In the genomic region with DNA sequence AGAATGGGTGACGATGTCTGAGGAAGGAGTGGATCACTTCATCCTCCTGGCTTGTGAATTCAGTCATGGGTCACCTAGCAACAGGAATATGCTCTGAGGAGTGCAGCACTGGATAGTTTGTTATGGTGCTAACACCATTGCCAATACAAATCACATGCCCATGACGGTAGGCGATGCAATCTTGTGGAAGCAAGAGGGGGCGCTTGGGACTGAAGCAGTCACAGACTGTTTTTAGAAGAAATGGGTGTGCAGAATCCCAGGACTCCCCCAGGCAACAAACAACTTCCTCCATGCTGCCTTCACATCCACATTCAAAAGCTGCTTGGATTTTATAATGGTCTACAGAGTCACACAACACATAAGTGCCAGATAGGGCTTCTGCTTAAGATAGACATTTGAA, we compare ENCODE assay signal across 17 mouse cellular contexts.
A peak's percentile ranks its signal among the peaks of the same experiment; 100 is the strongest.
DNase-seq lines count a peak whose midpoint lies in the region; ATAC-seq lines count a peak whose summit lies in the region.
"Had no signal": no experiment of that assay in that cellular context is flagged by ENCODE, and none has a peak within 500 bp of the region (broad histone marks: within the 10 kb centered on the region; RNA-seq: fewer than 3 reads in every experiment).

No protein-coding gene starts in this region.

- no peaks in the 10 kb centered on the region for H3K9me3 ChIP-seq in forebrain, embryonic 13.5 days (replicated peaks)
- H3K9me3 ChIP-seq in forebrain, embryonic 10.5 days: no peaks in the 10 kb centered on the region
- H3K9me3 ChIP-seq: embryonic facial prominence, embryonic 15.5 days; heart, embryonic 13.5 days had no signal

- H3K4me1 ChIP-seq in forebrain, embryonic 13.5 days: peaks cover 12% of the 10 kb centered on the region
- peaks cover 9% of the 10 kb centered on the region; the same call in 1 of the 2 replicates for H3K4me1 ChIP-seq in forebrain, embryonic 10.5 days
- H3K4me1 ChIP-seq: embryonic facial prominence, embryonic 15.5 days; heart, embryonic 13.5 days had no signal

- H3K36me3 ChIP-seq in forebrain, embryonic 13.5 days (ENCODE audit: poor library complexity, severe bottlenecking): no peaks in the 10 kb centered on the region
- no peaks in the 10 kb centered on the region for H3K36me3 ChIP-seq in forebrain, embryonic 10.5 days (replicated peaks)
- H3K36me3 ChIP-seq: embryonic facial prominence, embryonic 15.5 days; heart, embryonic 13.5 days had no signal

- intact Hi-C loops in heart, postnatal 10 days (cut with DNase I): no loop called here
- intact Hi-C loops in left cerebral cortex, postnatal 14 days (cut with DNase I): no loop called here
- intact Hi-C loops in left cerebral cortex, postnatal 36 days (cut with DNase I): loop anchor here (1.0 kb wide), 1 partner anchor 25 kb away; no protein-coding TSS in a partner anchor

- 0 out of 2 replicates have a peak overlapping the region, but pooled peaks have one; percentile 11 for H3K27ac ChIP-seq in forebrain, embryonic 13.5 days
- H3K27ac ChIP-seq in forebrain, embryonic 10.5 days: no peak overlapping the region
- H3K27ac ChIP-seq: embryonic facial prominence, embryonic 15.5 days; gastrocnemius, adult 2 months; hindbrain, embryonic 14.5 days had no signal

- no peak overlapping the region for H3K9ac ChIP-seq in forebrain, embryonic 13.5 days
- H3K9ac ChIP-seq: embryonic facial prominence, embryonic 15.5 days; heart, embryonic 13.5 days; hindbrain, embryonic 14.5 days had no signal

- DNase-seq in forebrain, embryonic 10.5 days (ENCODE audit: extremely low spot score, low spot score): no peak
- peak; percentile 4 to 10 for DNase-seq in heart, postnatal 10 days
- no peak for DNase-seq in heart, postnatal 4 days
- DNase-seq in left cerebral cortex, postnatal 14 days (ENCODE audit: low spot score in 2 of 2): peak; percentile 13 to 18
- no peak for DNase-seq in left cerebral cortex, postnatal 36 days (ENCODE audit: low spot score in 2 of 2)
- DNase-seq in heart, adult 8-10 months (ENCODE audit: low spot score): no peak
- DNase-seq: adrenal gland, postnatal 10 days; cerebellum, adult 18-20 months; embryo, embryonic 11 days; gastrocnemius, adult 2 months; gastrocnemius, postnatal 25 days had no signal

- WGBS in forebrain, embryonic 13.5 days: 91% methylated on average over 4 of the region's 4 CpGs
- 97% methylated on average over 4 of the region's 4 CpGs for WGBS in forebrain, embryonic 10.5 days

- peak; percentile 31; the same call in 1 of the 2 replicates for ATAC-seq in forebrain, embryonic 13.5 days
- ATAC-seq: intestine, embryonic 16.5 days had no signal

- H3K27me3 ChIP-seq in forebrain, embryonic 13.5 days: no peaks in the 10 kb centered on the region
- H3K27me3 ChIP-seq in forebrain, embryonic 10.5 days (ENCODE audit: poor library complexity, severe bottlenecking): no peaks in the 10 kb centered on the region
- H3K27me3 ChIP-seq: embryonic facial prominence, embryonic 15.5 days; heart, embryonic 13.5 days had no signal

- H3K4me3 ChIP-seq in forebrain, embryonic 13.5 days: no peak overlapping the region
- no peak overlapping the region for H3K4me3 ChIP-seq in forebrain, embryonic 10.5 days
- H3K4me3 ChIP-seq: embryonic facial prominence, embryonic 15.5 days; erythroblast, embryonic 14.5 days; gastrocnemius, adult 2 months; heart, embryonic 13.5 days had no signal

- H3K4me2 ChIP-seq in forebrain, embryonic 13.5 days: no peak overlapping the region
- H3K4me2 ChIP-seq: embryonic facial prominence, embryonic 15.5 days; heart, embryonic 13.5 days; hindbrain, embryonic 14.5 days had no signal

Comparison
In these comparisons a context has a peak if more than half of its experiments do, and no peak if none do; other contexts are left out.
1. DNase-seq: peak in heart, postnatal 10 days (2 of 2) and left cerebral cortex, postnatal 14 days (2 of 2); none in forebrain, embryonic 10.5 days (single experiment), heart, postnatal 4 days (single experiment), left cerebral cortex, postnatal 36 days (0 of 2) and heart, adult 8-10 months (single experiment).